Mouse (Mus musculus) neural tube, postnatal 0 days (tissue): Measurements from ENCODE around the gene Kras. TPM values are rescaled to one million over a fixed set of nuclear protein-coding genes. Genes with fewer than 3 reads are reported as not detected.

Experiments used
- polyA plus RNA-seq: library from polyadenylated mRNA; unstranded; fragments of >200 nt; fragmentation: Nextera tagmentation; extraction: Ambion mirVana; gene quantifications from 2 replicates; pipeline ENCODE4 v1.2.1, GENCODE M21; 2015

The Kras gene
- polyA plus RNA-seq, result 68.0 and 72.6 TPM in 2 replicates

DNA sequence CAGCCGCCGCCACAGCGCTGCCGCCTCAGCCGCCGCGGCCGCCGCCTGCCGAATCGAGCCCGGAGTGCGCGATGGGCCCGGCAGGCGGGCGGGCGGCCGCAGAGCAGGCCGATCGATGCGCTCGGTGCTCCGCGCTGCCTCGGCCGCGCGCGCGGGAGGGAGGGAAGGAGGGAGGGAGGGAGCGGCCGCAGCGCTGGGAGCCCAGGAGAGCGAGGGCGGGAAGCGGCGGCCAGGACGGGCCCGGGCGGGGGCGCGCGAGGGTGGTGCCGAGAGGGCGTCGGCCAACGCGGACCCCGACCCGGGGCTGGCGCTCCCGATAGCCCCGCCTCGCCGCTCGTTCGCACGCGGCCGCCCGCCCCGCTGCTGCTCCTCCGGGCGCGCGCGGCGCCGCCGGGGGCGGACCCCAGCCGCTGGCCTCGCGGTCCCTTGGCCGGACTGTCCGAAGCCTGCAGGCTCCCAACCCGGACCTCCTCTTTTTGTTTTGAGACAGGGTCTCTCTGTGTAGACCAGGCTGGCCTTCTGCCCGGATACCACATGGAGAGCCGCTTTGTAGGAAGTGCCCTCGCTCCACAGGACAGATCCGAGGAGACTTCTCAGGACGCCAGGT, at the start of gene Kras:
Gene Kras (minus strand): TSS at position 55 of the 607 bp plus-strand sequence.

DNA sequence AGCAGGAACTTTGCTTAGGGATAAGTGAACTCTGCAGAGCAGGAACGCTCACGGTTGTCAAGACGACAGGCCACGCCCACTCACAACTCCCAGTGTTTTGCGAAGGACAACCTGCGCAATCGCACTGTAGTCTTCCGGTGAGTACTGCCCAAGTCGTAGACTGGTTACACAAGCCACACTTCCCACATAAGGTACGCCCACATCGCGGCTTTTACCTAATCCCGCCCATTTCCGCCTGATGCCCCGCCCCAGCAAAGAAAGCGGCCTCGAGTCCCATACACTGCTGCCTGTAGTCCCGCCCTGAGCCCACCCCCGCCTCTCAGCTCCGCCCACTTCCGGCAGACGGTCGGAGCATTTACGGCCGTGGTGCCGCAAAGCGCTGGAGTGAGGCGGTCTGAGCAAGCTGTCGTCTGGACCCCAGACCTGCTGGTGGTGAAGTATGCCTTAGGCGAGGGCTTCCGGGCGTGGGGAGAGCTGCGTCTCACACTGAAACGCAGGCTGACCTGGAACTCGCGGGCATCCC, 39.2 kb downstream of the Kras start, which contains the start of the genes Casc1 and Etfrf1:
Gene Casc1 (minus strand): TSS at position 190 of the 523 bp plus-strand sequence.
Gene Etfrf1 (plus strand): TSS at position 319 of the 523 bp plus-strand sequence.

Other genes starting within 250 kb of the Kras start
- 75.6 and 77.2 TPM in 2 replicates for gene Bcat1, start 174.1 kb downstream of the Kras start, polyA plus RNA-seq
- 1.5 TPM in 2 replicates for gene Lrmp, start 134.6 kb downstream of the Kras start, polyA plus RNA-seq
- 0.92 and 1.0 TPM in 2 replicates for gene Casc1, start 39.2 kb downstream of the Kras start, polyA plus RNA-seq
- 25.5 and 27.0 TPM in 2 replicates for gene Etfrf1, start 39.1 kb downstream of the Kras start, polyA plus RNA-seq